Mouse (Mus musculus) right cerebral cortex, adult 2 months (tissue): Measurements from ENCODE around the gene Erich4.
"Not testable (repeated sequence)": the region's sequence is repeated elsewhere in the genome, so short reads cannot be mapped to it uniquely, and the experiment has no call there.

Source experiments
- DNase-seq, 2 experiments: peaks; one replicate each; pipeline ENCODE4 v3.0.0; 2021 to 2022; ENCODE audit warnings: low spot score in 2 of 2

Gene Erich4

GRCm38 (mm10) chr7:25576793-25577437 lies 38.8 kb downstream of the Erich4 start:
- not testable (repeated sequence) for DNase-seq

GRCm38 (mm10) chr7:25576308-25576707 lies 39.4 kb downstream of the Erich4 start:
- not testable (repeated sequence) for DNase-seq

- DNase-seq, result no peak
Observed at GRCm38 (mm10) chr7:25575870-25576269, 39.8 kb downstream of the Erich4 start.

- DNase-seq, result no peak
Observed at GRCm38 (mm10) chr7:25575105-25575504, 40.6 kb downstream of the Erich4 start.

GRCm38 (mm10) chr7:25573806-25574205 lies 41.9 kb downstream of the Erich4 start:
- DNase-seq, result not testable (repeated sequence)

- DNase-seq, result no peak
Observed at GRCm38 (mm10) chr7:25568721-25569120, 47.0 kb downstream of the Erich4 start.
